Mouse (Mus musculus) MEL (cell line): Measurements from ENCODE around the gene Deaf1.

Source experiments
- CTCF ChIP-seq, 3 experiments: IDR thresholded peaks in 2 of 3; conservative IDR thresholded peaks in 1 of 3; 2 replicates each; pipeline ENCODE4 v1.5.1; 2011 to 2012; ENCODE audit warnings: low read length in 3 of 3, low read depth in 2 of 3, mild to moderate bottlenecking in 2 of 3, improper control_type of control experiment in 1 of 3, inconsistent platforms in 1 of 3, mixed read lengths in 1 of 3, moderate library complexity in 1 of 3; ENCODE audit not compliant: control insufficient read depth in 1 of 3, insufficient read depth in 1 of 3, poor library complexity in 1 of 3, severe bottlenecking in 1 of 3
- EP300 ChIP-seq, 2 experiments: IDR thresholded peaks; 2 replicates each; pipeline ENCODE4 v1.6.1; 2011; ENCODE audit warnings: improper control_type of control experiment in 2 of 2, low read length in 2 of 2, low read depth in 1 of 2, mild to moderate bottlenecking in 1 of 2
- GATA1 ChIP-seq: IDR thresholded peaks from 2 replicates; pipeline ENCODE4 v1.6.1; 2011; ENCODE audit warnings: low read depth, low read length, improper control_type of control experiment
- HCFC1 ChIP-seq: IDR thresholded peaks from 2 replicates; pipeline ENCODE4 v1.6.1; 2012; ENCODE audit warnings: low read depth, mild to moderate bottlenecking, inconsistent platforms, low read length, improper control_type of control experiment, moderate library complexity
- MAFK ChIP-seq: IDR thresholded peaks from 2 replicates; pipeline ENCODE4 v1.6.1; 2011; ENCODE audit warnings: low read depth, mild to moderate bottlenecking, low read length, improper control_type of control experiment, borderline replicate concordance
- MAZ ChIP-seq: IDR thresholded peaks from 2 replicates; pipeline ENCODE4 v1.6.1; 2012; ENCODE audit warnings: low read depth, mild to moderate bottlenecking, inconsistent platforms, low read length, improper control_type of control experiment
- MEF2A ChIP-seq: IDR thresholded peaks from 2 replicates; pipeline ENCODE4 v1.6.1; 2014; ENCODE audit warnings: low read depth, mild to moderate bottlenecking, inconsistent platforms, low read length, improper control_type of control experiment; ENCODE audit not compliant: poor library complexity, insufficient replicate concordance, severe bottlenecking; ENCODE audit errors: extremely low read depth
- NRF1 ChIP-seq: IDR thresholded peaks from 2 replicates; pipeline ENCODE4 v1.6.1; 2014; ENCODE audit warnings: low read depth, mild to moderate bottlenecking, inconsistent platforms, low read length, improper control_type of control experiment, moderate library complexity; ENCODE audit not compliant: poor library complexity, insufficient read depth, severe bottlenecking
- POLR2A ChIP-seq, 2 experiments: IDR thresholded peaks; 2 replicates each; pipeline ENCODE4 v1.6.1; 2011 to 2012; ENCODE audit warnings: low read length in 2 of 2, mild to moderate bottlenecking in 2 of 2, control low read depth in 1 of 2, improper control_type of control experiment in 1 of 2, low read depth in 1 of 2, moderate library complexity in 1 of 2; ENCODE audit not compliant: control insufficient read depth in 1 of 2, insufficient read depth in 1 of 2, poor library complexity in 1 of 2
- RAD21 ChIP-seq: IDR thresholded peaks from 2 replicates; pipeline ENCODE4 v1.6.1; 2011; ENCODE audit warnings: mild to moderate bottlenecking, low read depth, low read length, improper control_type of control experiment
- SMC3 ChIP-seq: IDR thresholded peaks from 2 replicates; pipeline ENCODE4 v1.6.1; 2011; ENCODE audit warnings: low read depth, low read length, improper control_type of control experiment

DNA sequence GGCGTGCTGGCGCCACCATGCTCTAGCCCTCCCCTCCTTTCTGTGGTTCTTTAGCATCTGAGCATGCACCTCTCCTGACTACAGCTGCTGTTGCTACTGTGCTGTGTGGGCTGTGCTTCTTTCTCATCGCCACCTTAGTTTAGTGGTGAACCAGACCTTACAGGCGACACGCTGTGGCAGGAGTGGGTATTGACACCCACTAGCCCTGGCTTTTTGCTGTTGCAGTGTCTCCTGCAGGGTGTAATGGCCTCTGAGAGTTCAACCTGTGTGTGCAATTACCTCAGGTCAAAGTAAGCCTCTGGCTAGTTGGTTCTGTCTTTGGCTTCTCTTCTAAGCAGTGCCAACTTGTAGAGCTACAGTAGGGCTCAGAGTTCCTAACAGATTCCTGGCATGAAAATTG lies 11.5 kb downstream of the Deaf1 start:
- TF ChIP-seq POLR2A (IDR thresholded peaks at IDR 0.05; ENCODE audit: control insufficient read depth in 1 of 2, insufficient read depth in 1 of 2, low read depth in 1 of 2, low read length in 2 of 2, poor library complexity in 1 of 2) (no peak), MEF2A (no peak), NRF1 (no peak), HCFC1 (no peak), RAD21 (no peak), CTCF (IDR thresholded peaks at IDR 0.05 in 2 of 3, conservative IDR thresholded peaks at IDR 0.05 in 1 of 3; ENCODE audit: control insufficient read depth in 1 of 3, insufficient read depth in 1 of 3, low read depth in 2 of 3, low read length in 3 of 3, poor library complexity in 1 of 3, severe bottlenecking in 1 of 3) (peak in 2 of 3 experiments; percentile 8; a peak in 2 of 6 replicates), GATA1 (no peak), MAZ (no peak), EP300 (IDR thresholded peaks at IDR 0.05; ENCODE audit: low read depth in 1 of 2, low read length in 2 of 2) (no peak), SMC3 (no peak), MAFK (no peak)
